Mouse (Mus musculus): ENCODE data around the gene Gm10553. TPM values are rescaled to one million over a fixed set of nuclear protein-coding genes. Genes with fewer than 3 reads are reported as not detected.
"Not testable (repeated sequence)": the region's sequence is repeated elsewhere in the genome, so short reads cannot be mapped to it uniquely, and the experiment has no call there.

Gene Gm10553
- total RNA-seq (2021) = not detected
- long read RNA-seq, experiment 1 = 0 reads
- long read RNA-seq, experiment 2 = 0 reads

- DNase-seq (ENCODE audit: low spot score in 2 of 2) = not testable (repeated sequence)
Measured at GRCm38 (mm10) chr1:85099864-85100263, at the start of gene Gm10553. TSS of gene Gm10553 (plus strand) at chr1:85100164.

GRCm38 (mm10) chr1:85071690-85072089, 28.3 kb upstream of the Gm10553 start:
- not testable (repeated sequence) for DNase-seq (ENCODE audit: low spot score in 2 of 2)

- DNase-seq (ENCODE audit: low spot score in 2 of 2) = not testable (repeated sequence)
Measured at GRCm38 (mm10) chr1:85073099-85073498, 26.9 kb upstream of the Gm10553 start.

- not testable (repeated sequence) for DNase-seq (ENCODE audit: low spot score in 2 of 2)
Measured at GRCm38 (mm10) chr1:85084803-85085202, 15.2 kb upstream of the Gm10553 start.

GRCm38 (mm10) chr1:85086211-85086610, 13.8 kb upstream of the Gm10553 start:
- not testable (repeated sequence) for DNase-seq (ENCODE audit: low spot score in 2 of 2)

GRCm38 (mm10) chr1:85092169-85092568, 7.8 kb upstream of the Gm10553 start:
- DNase-seq (ENCODE audit: low spot score in 2 of 2) = not testable (repeated sequence)

- DNase-seq (ENCODE audit: low spot score in 2 of 2) = not testable (repeated sequence)
Measured at GRCm38 (mm10) chr1:85093011-85093572, 6.9 kb upstream of the Gm10553 start.

GRCm38 (mm10) chr1:85099081-85099480, 883 bp upstream of the Gm10553 start:
- DNase-seq (ENCODE audit: low spot score in 2 of 2) = not testable (repeated sequence)

GRCm38 (mm10) chr1:85101754-85102153, 1.8 kb downstream of the Gm10553 start:
- DNase-seq (ENCODE audit: low spot score in 2 of 2) = not testable (repeated sequence)

- not testable (repeated sequence) for DNase-seq (ENCODE audit: low spot score in 2 of 2)
Measured at GRCm38 (mm10) chr1:85105336-85105735, 5.4 kb downstream of the Gm10553 start.

- not testable (repeated sequence) for DNase-seq (ENCODE audit: low spot score in 2 of 2)
Measured at GRCm38 (mm10) chr1:85106013-85106412, 6.0 kb downstream of the Gm10553 start.

- DNase-seq (ENCODE audit: low spot score in 2 of 2) = not testable (repeated sequence)
Measured at GRCm38 (mm10) chr1:85109753-85110152, 9.8 kb downstream of the Gm10553 start, which contains the start of gene A530032D15Rik. TSS of gene A530032D15Rik (minus strand) at chr1:85109853.

GRCm38 (mm10) chr1:85110876-85111275, 10.9 kb downstream of the Gm10553 start:
- not testable (repeated sequence) for DNase-seq (ENCODE audit: low spot score in 2 of 2)

- peak in 1 of 2 experiments; percentile 47 for DNase-seq (ENCODE audit: low spot score in 2 of 2)
Measured at GRCm38 (mm10) chr1:85111572-85111971, 11.6 kb downstream of the Gm10553 start.

GRCm38 (mm10) chr1:85112266-85112665, 12.3 kb downstream of the Gm10553 start:
- not testable (repeated sequence) for DNase-seq (ENCODE audit: low spot score in 2 of 2)

GRCm38 (mm10) chr1:85112889-85113288, 12.9 kb downstream of the Gm10553 start:
- not testable (repeated sequence) for DNase-seq (ENCODE audit: low spot score in 2 of 2)

GRCm38 (mm10) chr1:85114078-85114477, 14.1 kb downstream of the Gm10553 start:
- not testable (repeated sequence) for DNase-seq (ENCODE audit: low spot score in 2 of 2)

- not testable (repeated sequence) for DNase-seq (ENCODE audit: low spot score in 2 of 2)
Measured at GRCm38 (mm10) chr1:85114666-85115402, 14.9 kb downstream of the Gm10553 start.

- DNase-seq (ENCODE audit: low spot score in 2 of 2) = not testable (repeated sequence)
Measured at GRCm38 (mm10) chr1:85117537-85117936, 17.6 kb downstream of the Gm10553 start.

GRCm38 (mm10) chr1:85118341-85118740, 18.4 kb downstream of the Gm10553 start:
- DNase-seq (ENCODE audit: low spot score in 2 of 2) = not testable (repeated sequence)

- not testable (repeated sequence) for DNase-seq (ENCODE audit: low spot score in 2 of 2)
Measured at GRCm38 (mm10) chr1:85121841-85122240, 21.9 kb downstream of the Gm10553 start.

GRCm38 (mm10) chr1:85133671-85134070, 33.7 kb downstream of the Gm10553 start:
- DNase-seq (ENCODE audit: low spot score in 2 of 2) = not testable (repeated sequence)
